Mouse (Mus musculus) macrophage (primary cell): ENCODE results near the gene Ccdc134. TPM values are rescaled to one million over a fixed set of nuclear protein-coding genes. Genes with fewer than 3 reads are reported as not detected.

ENCODE experiments used
- H3K27ac ChIP-seq: fragments of 350-480 bp; formaldehyde crosslinking; 2 replicates; pipeline ENCODE4 v1.9.0; 2021
- H3K36me3 ChIP-seq: fragments of 350-480 bp; formaldehyde crosslinking; 2 replicates; pipeline ENCODE4 v1.9.0; 2021; ENCODE audit errors: inconsistent target
- H3K4me3 ChIP-seq: fragments of 350-480 bp; formaldehyde crosslinking; 2 replicates; pipeline ENCODE4 v1.9.0; 2021; ENCODE audit errors: inconsistent target
- H3K79me2 ChIP-seq: fragments of 350-480 bp; formaldehyde crosslinking; 2 replicates; pipeline ENCODE4 v1.9.0; 2021; ENCODE audit errors: inconsistent target
- WGBS: methylation state at CpG from one replicate; pipeline ENCODE4 v1.1.7; 2026; ENCODE audit warnings: inconsistent platforms; ENCODE audit not compliant: missing documents; 5-methylcytosine and 5-hydroxymethylcytosine counted together
- polyA plus RNA-seq: library from polyadenylated mRNA; stranded (reverse); fragments of 250-400 nt; gene quantifications from 3 replicates; pipeline ENCODE4 v1.2.4, GENCODE M21; 2018; ENCODE audit warnings: inconsistent platforms

The Ccdc134 gene
- polyA plus RNA-seq, 1 experiment from 2014 or later = 6.6 TPM

DNA sequence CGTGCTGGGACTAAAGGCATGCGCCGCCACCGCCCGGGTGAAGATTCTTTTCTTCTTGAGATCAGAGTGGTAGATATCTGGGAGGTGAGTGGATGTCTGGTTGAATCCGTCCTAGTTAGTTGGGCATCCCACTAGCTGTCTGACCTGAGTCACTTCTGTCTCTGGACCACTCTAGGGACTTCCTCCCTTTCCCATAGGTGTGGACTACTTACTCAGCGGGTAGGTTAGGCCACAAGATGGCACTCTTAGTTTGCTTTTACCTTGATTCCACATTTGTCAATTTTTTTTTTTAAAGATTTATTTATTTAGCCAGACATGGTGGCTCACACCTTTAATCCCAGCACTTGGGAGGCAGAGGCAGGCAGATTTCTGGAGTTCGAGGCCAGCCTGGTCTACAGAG is 11.5 kb downstream of the Ccdc134 start:
- H3K36me3 ChIP-seq = peaks cover 5% of the 10 kb centered on the region; the same call in 1 of the 2 replicates
- WGBS = 90% methylated on average over 8 of the region's 8 CpGs
- no peaks in the 10 kb centered on the region for H3K79me2 ChIP-seq
- no peak overlapping the region for H3K27ac ChIP-seq
- no peak overlapping the region for H3K4me3 ChIP-seq

GRCm38 (mm10) chr15:82140355-82140754 is 12.6 kb downstream of the Ccdc134 start:
- no peak overlapping the region for H3K4me3 ChIP-seq
- WGBS = 92% methylated on average over 3 of the region's 3 CpGs
- H3K36me3 ChIP-seq = peaks cover 5% of the 10 kb centered on the region; the same call in 1 of the 2 replicates
- H3K27ac ChIP-seq = no peak overlapping the region
- H3K79me2 ChIP-seq = no peaks in the 10 kb centered on the region

GRCm38 (mm10) chr15:82144157-82144556 is 16.4 kb downstream of the Ccdc134 start:
- Histone ChIP-seq H3K36me3 (peaks cover 5% of the 10 kb centered on the region; the same call in 1 of the 2 replicates), H3K79me2 (peaks cover 16% of the 10 kb centered on the region), H3K27ac (no peak overlapping the region), H3K4me3 (no peak overlapping the region)
- WGBS = 98% methylated on average over 5 of the region's 5 CpGs

DNA sequence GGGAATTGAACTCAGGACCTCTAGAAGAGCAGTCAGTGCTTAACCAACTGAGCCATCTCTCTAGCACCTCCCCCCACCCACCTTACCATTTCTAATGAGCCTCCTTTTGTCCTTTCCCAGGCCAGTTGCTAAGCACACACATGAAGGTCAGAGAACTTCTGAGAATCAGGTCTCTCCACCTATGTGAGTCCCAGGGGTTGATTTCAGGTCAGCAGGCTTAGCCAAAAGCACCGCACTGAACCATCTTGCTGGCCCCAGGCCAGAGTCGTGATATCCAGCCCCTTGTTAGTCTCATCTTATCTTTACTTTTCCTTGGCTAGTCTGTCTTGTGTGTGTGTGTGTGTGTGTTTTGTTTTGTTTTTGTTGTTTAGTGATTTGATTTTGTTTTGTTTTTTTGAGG is 17.7 kb downstream of the Ccdc134 start:
- no peak overlapping the region for H3K4me3 ChIP-seq
- 93% methylated on average over 2 of the region's 2 CpGs for WGBS
- peaks cover 5% of the 10 kb centered on the region; the same call in 1 of the 2 replicates for H3K36me3 ChIP-seq
- peaks cover 28% of the 10 kb centered on the region for H3K79me2 ChIP-seq
- peak overlapping the region; percentile 95 for H3K27ac ChIP-seq

- H3K79me2 ChIP-seq = peaks cover 35% of the 10 kb centered on the region
- H3K27ac ChIP-seq = peak overlapping the region; percentile 95
- H3K36me3 ChIP-seq = peaks cover 3% of the 10 kb centered on the region; the same call in 1 of the 2 replicates
- H3K4me3 ChIP-seq = no peak overlapping the region
- WGBS = 37% methylated on average over 11 of the region's 11 CpGs
Observed at GRCm38 (mm10) chr15:82145851-82146769, 18.4 kb downstream of the Ccdc134 start.

GRCm38 (mm10) chr15:82146770-82147610 is 19.3 kb downstream of the Ccdc134 start, which contains the start of gene Srebf2:
TSS of gene Srebf2 (plus strand) at chr15:82147181.
- WGBS = 1% methylated on average over 79 of the region's 79 CpGs
- H3K4me3 ChIP-seq = peak within 1 kb of the TSS; percentile 82
- H3K79me2 ChIP-seq = peaks cover 44% of the 10 kb centered on the region
- peak within 1 kb of the TSS; percentile 95 for H3K27ac ChIP-seq
- H3K36me3 ChIP-seq = no peaks in the 10 kb centered on the region

- WGBS = under 1% methylated on average over 40 of the region's 50 CpGs
- peaks cover 51% of the 10 kb centered on the region for H3K79me2 ChIP-seq
- H3K4me3 ChIP-seq = peak overlapping the region; percentile 82
- H3K27ac ChIP-seq = peak overlapping the region; percentile 76
- no peaks in the 10 kb centered on the region for H3K36me3 ChIP-seq
Observed at GRCm38 (mm10) chr15:82147611-82148111, 19.9 kb downstream of the Ccdc134 start.

- H3K4me3 ChIP-seq = peak overlapping the region; percentile 82
- no peaks in the 10 kb centered on the region for H3K36me3 ChIP-seq
- 5% methylated on average over 9 of the region's 9 CpGs for WGBS
- peak overlapping the region; percentile 76 for H3K27ac ChIP-seq
- H3K79me2 ChIP-seq = peaks cover 59% of the 10 kb centered on the region
Observed at GRCm38 (mm10) chr15:82148510-82148911, 20.8 kb downstream of the Ccdc134 start.

DNA sequence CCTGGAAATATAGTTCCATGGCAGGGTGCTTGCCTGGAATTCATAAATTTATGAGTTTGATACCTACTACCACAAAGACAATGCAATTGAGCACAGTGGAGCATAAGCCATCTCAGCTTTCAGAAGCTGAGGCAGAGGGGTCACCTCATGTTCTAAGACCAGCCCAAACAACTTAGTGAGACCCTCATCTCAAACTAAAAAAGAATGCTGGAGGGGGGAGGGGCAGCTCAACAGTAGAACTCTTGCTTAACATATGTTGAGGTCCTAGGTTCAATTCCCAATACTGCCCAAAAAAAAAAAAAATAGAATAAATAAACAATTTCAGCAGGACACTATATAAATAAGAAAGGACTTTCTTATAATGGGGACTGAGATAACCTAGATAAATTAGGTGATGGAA is 22.3 kb downstream of the Ccdc134 start:
- peaks cover 75% of the 10 kb centered on the region for H3K79me2 ChIP-seq
- no peaks in the 10 kb centered on the region for H3K36me3 ChIP-seq
- no peak overlapping the region for H3K27ac ChIP-seq
- no peak overlapping the region for H3K4me3 ChIP-seq

GRCm38 (mm10) chr15:82151176-82151575 is 23.5 kb downstream of the Ccdc134 start:
- Histone ChIP-seq H3K36me3 (no peaks in the 10 kb centered on the region), H3K27ac (no peak overlapping the region)
- WGBS = 39% methylated on average over 4 of the region's 4 CpGs

GRCm38 (mm10) chr15:82152022-82152421 is 24.3 kb downstream of the Ccdc134 start:
- Histone ChIP-seq H3K79me2 (peaks cover 94% of the 10 kb centered on the region), H3K36me3 (no peaks in the 10 kb centered on the region), H3K27ac (no peak overlapping the region), H3K4me3 (no peak overlapping the region)
- 14% methylated on average over 12 of the region's 12 CpGs for WGBS

More at GRCm38 (mm10) chr15:82151176-82151575, 23.5 kb downstream of the Ccdc134 start:
- H3K4me3 ChIP-seq = no peak overlapping the region
- peaks cover 86% of the 10 kb centered on the region for H3K79me2 ChIP-seq

GRCm38 (mm10) chr15:82152435-82152834 is 24.7 kb downstream of the Ccdc134 start:
- 55% methylated on average over 7 of the region's 7 CpGs for WGBS
- Histone ChIP-seq H3K27ac (no peak overlapping the region), H3K4me3 (no peak overlapping the region)

GRCm38 (mm10) chr15:82156298-82156697 is 28.6 kb downstream of the Ccdc134 start:
- peak overlapping the region; percentile 46 for H3K27ac ChIP-seq
- H3K79me2 ChIP-seq = peaks cover 100% of the 10 kb centered on the region
- H3K4me3 ChIP-seq = no peak overlapping the region
- WGBS = 40% methylated on average over 6 of the region's 6 CpGs
- no peaks in the 10 kb centered on the region for H3K36me3 ChIP-seq

More at GRCm38 (mm10) chr15:82152435-82152834, 24.7 kb downstream of the Ccdc134 start:
- H3K36me3 ChIP-seq = no peaks in the 10 kb centered on the region
- H3K79me2 ChIP-seq = peaks cover 98% of the 10 kb centered on the region

DNA sequence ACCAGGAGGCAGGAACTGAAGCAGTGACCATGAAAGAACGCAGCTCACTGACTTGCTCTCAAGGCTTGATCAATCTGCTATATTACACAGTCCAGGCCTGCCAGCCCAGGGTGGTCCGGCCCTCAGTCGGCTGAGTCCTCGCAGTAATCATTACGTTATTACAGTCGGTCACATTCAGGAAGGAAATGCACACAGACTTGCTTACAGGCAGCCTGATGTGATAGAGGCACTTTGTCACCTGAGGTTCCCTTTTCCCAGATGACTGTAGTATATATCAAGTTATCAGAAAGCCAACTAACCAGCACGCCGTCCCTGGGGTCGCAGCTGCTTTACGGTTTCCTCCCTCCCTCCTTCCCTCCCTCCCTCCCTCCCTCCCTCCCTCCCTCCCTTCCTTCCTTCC is 29.2 kb downstream of the Ccdc134 start:
- H3K27ac ChIP-seq = peak overlapping the region; percentile 46
- H3K36me3 ChIP-seq = no peaks in the 10 kb centered on the region
- H3K4me3 ChIP-seq = no peak overlapping the region
- 17% methylated on average over 9 of the region's 10 CpGs for WGBS
- peaks cover 100% of the 10 kb centered on the region for H3K79me2 ChIP-seq
